Mouse (Mus musculus) heart, embryonic 14.5 days (tissue): ENCODE measurements around the gene Rps27. TPM values are rescaled to one million over a fixed set of nuclear protein-coding genes. Genes with fewer than 3 reads are reported as not detected.

ENCODE experiments used
- ATAC-seq: fragments of 200-750 bp; cut with Nextera tagmentation; 2 replicates; pipeline ENCODE4 v1.8.0; 2017; ENCODE audit warnings: low read depth, moderate TSS enrichment; ENCODE audit not compliant: insufficient number of reproducible peaks, insufficient read depth, low FRiP score
- H3K27ac ChIP-seq, 2 experiments: fragments of 200-500 bp in 1 of 2; fragments of 300-500 bp in 1 of 2; sonication (generic) in 1 of 2; replicated peaks in 1 of 2; 2 replicates each; pipeline ENCODE4 v1.5.1; 2012 to 2014; ENCODE audit warnings: low read depth in 2 of 2, low read length in 2 of 2, control low read depth in 1 of 2, mild to moderate bottlenecking in 1 of 2, mixed read lengths in 1 of 2; ENCODE audit not compliant: control insufficient read depth in 1 of 2, insufficient read depth in 1 of 2
- H3K27me3 ChIP-seq: fragments of 300-500 bp; sonication (generic); 2 replicates; pipeline ENCODE4 v1.6.1; 2014; ENCODE audit warnings: mild to moderate bottlenecking, low read length, control low read depth; ENCODE audit not compliant: control insufficient read depth, insufficient read depth
- H3K36me3 ChIP-seq: fragments of 300-500 bp; sonication (generic); 2 replicates; pipeline ENCODE4 v1.6.1; 2014; ENCODE audit warnings: mild to moderate bottlenecking, control low read depth, low read length, mixed read lengths; ENCODE audit not compliant: control insufficient read depth, insufficient read depth
- H3K4me1 ChIP-seq, 2 experiments: fragments of 200-500 bp in 1 of 2; fragments of 300-500 bp in 1 of 2; sonication (generic) in 1 of 2; 2 replicates each; pipeline ENCODE4 v1.6.1; 2012 to 2014; ENCODE audit warnings: low read length in 2 of 2, control low read depth in 1 of 2, mixed read lengths in 1 of 2; ENCODE audit not compliant: control insufficient read depth in 2 of 2, insufficient read depth in 2 of 2
- H3K4me2 ChIP-seq: fragments of 300-500 bp; sonication (generic); 2 replicates; pipeline ENCODE4 v1.6.1; 2014; ENCODE audit warnings: mild to moderate bottlenecking, low read length
- H3K4me3 ChIP-seq, 2 experiments: fragments of 200-500 bp in 1 of 2; fragments of 300-500 bp in 1 of 2; sonication (generic) in 1 of 2; 2 replicates each; pipeline ENCODE4 v1.5.1; 2012 to 2014; ENCODE audit warnings: low read length in 2 of 2, mild to moderate bottlenecking in 2 of 2, control low read depth in 1 of 2, low read depth in 1 of 2, moderate library complexity in 1 of 2; ENCODE audit not compliant: control insufficient read depth in 1 of 2, insufficient read depth in 1 of 2
- H3K9ac ChIP-seq: fragments of 300-500 bp; sonication (generic); 2 replicates; pipeline ENCODE4 v1.6.1; 2014; ENCODE audit warnings: mild to moderate bottlenecking, low read length
- H3K9me3 ChIP-seq: fragments of 300-500 bp; sonication (generic); 2 replicates; pipeline ENCODE4 v1.6.1; 2016; ENCODE audit warnings: low read length, control low read depth; ENCODE audit not compliant: control insufficient read depth
- WGBS: fragments of 180-500 bp; shearing (Covaris S2); extraction: QIAGEN DNeasy Blood & Tissue Kit; methylation state at CpG from one replicate; pipeline ENCODE4 v1.1.7; 2014; 5-methylcytosine and 5-hydroxymethylcytosine counted together
- polyA plus RNA-seq: library from polyadenylated mRNA; unstranded; fragments of >200 nt; fragmentation: Nextera tagmentation; extraction: Ambion mirVana; gene quantifications from 2 replicates; pipeline ENCODE4 v1.2.1, GENCODE M21; 2014

Gene Rps27
- polyA plus RNA-seq, 1 experiment from 2014 or later, result 1,344 TPM

DNA sequence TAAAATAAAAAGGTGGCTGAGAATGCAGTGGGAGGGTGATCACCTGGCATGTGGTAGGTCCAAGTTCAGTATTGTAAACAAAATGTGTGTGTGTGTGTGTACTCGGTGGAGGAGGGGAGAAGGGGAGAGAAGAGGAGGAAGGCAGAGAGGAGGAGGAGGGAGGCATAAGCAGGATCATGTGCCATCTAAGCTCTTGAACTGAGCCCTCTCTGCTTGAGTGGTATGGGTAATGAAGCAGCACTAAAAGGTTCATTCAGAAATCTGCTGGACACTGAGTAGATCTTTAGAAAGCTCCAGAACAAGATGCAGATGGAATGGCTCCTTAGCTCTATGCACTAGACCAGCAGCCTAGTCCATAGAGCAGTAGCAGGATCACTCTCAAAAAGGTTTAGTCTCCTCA, 10.6 kb downstream of the Rps27 start:
- Histone ChIP-seq H3K36me3 (peaks cover 5% of the 10 kb centered on the region), H3K9ac (no peak overlapping the region), H3K4me3 (no peak overlapping the region), H3K27ac (no peak overlapping the region), H3K4me2 (no peak overlapping the region), H3K27me3 (no peaks in the 10 kb centered on the region), H3K9me3 (no peaks in the 10 kb centered on the region), H3K4me1 (peaks cover 0 to 2% of the 10 kb centered on the region in 2 experiments; a peak in 1 of 4 replicates)
- WGBS, result 73% methylated on average over 1 of the region's 1 CpGs
- no peak for ATAC-seq

DNA sequence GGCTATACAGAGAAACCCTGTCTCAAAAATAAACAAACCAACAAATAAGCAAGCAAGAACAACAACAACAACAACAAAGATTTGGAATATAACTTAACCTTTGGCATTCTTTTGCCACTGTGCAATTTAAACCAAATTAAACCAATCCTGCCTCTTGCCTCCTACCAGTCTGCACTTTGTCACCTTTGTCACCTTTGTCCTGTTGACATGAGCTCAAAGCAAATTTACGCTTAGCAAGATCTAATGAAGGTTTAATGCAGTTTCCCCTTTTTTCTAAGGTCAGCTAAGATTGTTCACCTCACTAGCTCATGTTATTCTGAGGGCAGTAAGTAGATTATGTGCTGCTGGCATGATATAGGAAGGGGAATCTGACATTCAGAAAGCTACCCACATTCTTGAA, 15.9 kb downstream of the Rps27 start:
- 44% methylated on average over 1 of the region's 1 CpGs for WGBS
- no peaks in the 10 kb centered on the region for H3K36me3 ChIP-seq
- H3K4me1 ChIP-seq, result peaks cover 0 to 5% of the 10 kb centered on the region in 2 experiments; a peak in 1 of 4 replicates
- H3K27ac ChIP-seq, result no peak overlapping the region
- no peak overlapping the region for H3K9ac ChIP-seq
- H3K4me2 ChIP-seq, result no peak overlapping the region
- H3K27me3 ChIP-seq, result no peaks in the 10 kb centered on the region
- ATAC-seq, result no peak
- H3K4me3 ChIP-seq, result no peak overlapping the region
- H3K9me3 ChIP-seq, result no peaks in the 10 kb centered on the region

DNA sequence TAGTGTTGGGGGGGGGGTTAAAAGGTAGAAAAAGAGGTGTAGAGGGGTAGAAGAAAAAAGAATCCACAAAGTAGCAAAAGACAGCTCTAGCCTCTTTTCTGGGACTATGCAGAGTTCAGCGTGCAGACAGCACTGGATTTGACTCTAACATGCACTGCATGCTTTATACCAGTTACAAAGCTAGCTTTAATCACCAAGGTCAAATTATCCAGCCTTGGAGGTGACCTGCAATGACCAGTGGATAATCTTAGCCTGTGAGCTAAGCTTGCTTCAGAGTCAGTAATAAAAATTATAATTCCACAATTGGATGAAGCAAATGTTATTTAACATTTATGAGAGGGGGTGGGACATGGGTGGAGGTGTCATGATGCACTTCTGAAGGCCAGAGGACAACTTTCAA, 17.8 kb downstream of the Rps27 start:
- no peaks in the 10 kb centered on the region for H3K36me3 ChIP-seq
- H3K4me2 ChIP-seq, result no peak overlapping the region
- H3K4me3 ChIP-seq, result no peak overlapping the region
- 50% methylated on average over 1 of the region's 1 CpGs for WGBS
- no peak for ATAC-seq
- H3K9ac ChIP-seq, result no peak overlapping the region
- no peaks in the 10 kb centered on the region for H3K27me3 ChIP-seq
- no peaks in the 10 kb centered on the region for H3K9me3 ChIP-seq
- no peak overlapping the region; a peak in 1 of 4 replicates for H3K27ac ChIP-seq
- peaks cover 0 to 5% of the 10 kb centered on the region in 2 experiments; a peak in 1 of 4 replicates for H3K4me1 ChIP-seq

DNA sequence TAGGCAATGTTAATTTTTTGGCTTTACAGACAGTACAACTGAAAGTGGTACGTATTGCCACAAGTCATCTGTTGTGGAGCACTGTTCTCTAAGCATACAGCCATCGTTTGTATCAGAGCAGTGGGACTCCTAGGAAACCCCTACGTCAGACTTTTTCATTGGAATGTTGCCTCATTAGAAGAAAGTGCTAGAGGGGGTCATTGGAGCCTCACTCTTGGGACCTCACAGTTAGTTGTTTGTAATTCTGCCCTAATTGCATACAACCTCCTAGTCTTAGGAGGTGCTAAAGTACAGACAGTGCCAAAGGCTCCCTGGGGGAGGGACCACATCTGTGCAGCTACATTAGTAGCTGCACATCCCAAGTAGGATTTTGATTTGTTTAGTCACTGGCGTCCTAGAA, 18.7 kb downstream of the Rps27 start:
- H3K9me3 ChIP-seq, result no peaks in the 10 kb centered on the region
- H3K9ac ChIP-seq, result no peak overlapping the region
- no peak overlapping the region for H3K4me3 ChIP-seq
- H3K36me3 ChIP-seq, result no peaks in the 10 kb centered on the region
- H3K4me1 ChIP-seq, result peaks cover 0 to 5% of the 10 kb centered on the region in 2 experiments; a peak in 1 of 4 replicates
- 72% methylated on average over 4 of the region's 4 CpGs for WGBS
- H3K4me2 ChIP-seq, result no peak overlapping the region
- H3K27ac ChIP-seq, result no peak overlapping the region
- H3K27me3 ChIP-seq, result no peaks in the 10 kb centered on the region
- ATAC-seq, result no peak

DNA sequence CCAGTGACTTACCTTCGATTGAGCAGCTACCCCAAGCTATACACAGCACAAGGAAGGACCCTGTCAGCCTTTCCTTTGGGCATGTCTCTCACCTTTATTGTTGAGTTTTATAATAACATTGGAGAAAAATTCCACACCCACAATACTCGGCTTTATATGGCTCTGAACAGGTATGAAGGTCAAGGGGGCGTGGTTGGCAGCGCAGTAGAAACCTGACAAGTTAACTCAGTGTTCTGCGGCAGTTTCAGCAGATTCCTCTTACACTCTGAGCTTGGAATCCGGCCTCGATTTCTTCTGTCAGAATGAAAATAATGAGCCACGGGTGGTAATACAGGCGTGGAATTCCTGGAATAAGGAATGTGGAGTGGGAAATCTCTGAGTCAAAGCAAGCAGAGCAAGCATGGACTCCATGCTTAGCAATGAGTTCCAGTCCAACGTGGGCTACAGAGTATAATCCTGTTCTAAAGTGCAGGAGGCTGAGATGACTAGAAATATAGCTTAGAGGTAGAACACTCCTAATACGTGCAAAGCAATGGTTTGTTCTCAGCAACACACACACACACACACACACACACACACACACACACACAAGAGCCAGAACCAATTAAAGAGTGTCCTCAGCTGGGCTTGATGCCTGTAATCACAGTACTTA, 22.5 kb downstream of the Rps27 start:
- no peak for ATAC-seq
- Histone ChIP-seq H3K9me3 (no peaks in the 10 kb centered on the region), H3K27me3 (no peaks in the 10 kb centered on the region), H3K4me3 (no peak overlapping the region), H3K4me1 (peaks cover 0 to 5% of the 10 kb centered on the region in 2 experiments; a peak in 1 of 4 replicates), H3K27ac (no peak overlapping the region), H3K36me3 (no peaks in the 10 kb centered on the region), H3K4me2 (no peak overlapping the region), H3K9ac (no peak overlapping the region)
- WGBS, result 72% methylated on average over 11 of the region's 11 CpGs

DNA sequence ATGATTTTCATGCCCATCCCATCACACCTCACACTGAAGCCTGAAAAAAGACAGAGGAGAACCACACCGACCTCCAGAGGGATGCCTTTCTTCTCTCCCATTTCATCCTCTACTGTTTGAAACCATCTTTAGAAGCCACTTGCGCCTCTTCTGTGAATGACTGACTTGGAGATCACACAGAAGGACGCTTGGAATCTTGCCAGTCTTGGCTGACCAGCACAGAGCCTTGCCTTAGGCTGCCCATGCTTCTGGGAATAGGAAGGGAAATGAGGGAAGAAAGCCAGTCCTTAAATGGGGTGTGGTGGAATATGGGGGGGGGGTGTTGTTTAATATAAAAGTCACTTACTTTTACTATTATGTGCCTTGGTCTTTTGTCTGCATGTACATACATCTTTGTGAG, 29.9 kb downstream of the Rps27 start:
- no peaks in the 10 kb centered on the region; a peak in 1 of 4 replicates for H3K4me1 ChIP-seq
- no peak overlapping the region for H3K9ac ChIP-seq
- H3K4me2 ChIP-seq, result no peak overlapping the region
- 70% methylated on average over 3 of the region's 3 CpGs for WGBS
- H3K36me3 ChIP-seq, result no peaks in the 10 kb centered on the region
- H3K27me3 ChIP-seq, result no peaks in the 10 kb centered on the region
- no peaks in the 10 kb centered on the region for H3K9me3 ChIP-seq
- no peak overlapping the region for H3K4me3 ChIP-seq
- H3K27ac ChIP-seq, result no peak overlapping the region
- no peak for ATAC-seq

DNA sequence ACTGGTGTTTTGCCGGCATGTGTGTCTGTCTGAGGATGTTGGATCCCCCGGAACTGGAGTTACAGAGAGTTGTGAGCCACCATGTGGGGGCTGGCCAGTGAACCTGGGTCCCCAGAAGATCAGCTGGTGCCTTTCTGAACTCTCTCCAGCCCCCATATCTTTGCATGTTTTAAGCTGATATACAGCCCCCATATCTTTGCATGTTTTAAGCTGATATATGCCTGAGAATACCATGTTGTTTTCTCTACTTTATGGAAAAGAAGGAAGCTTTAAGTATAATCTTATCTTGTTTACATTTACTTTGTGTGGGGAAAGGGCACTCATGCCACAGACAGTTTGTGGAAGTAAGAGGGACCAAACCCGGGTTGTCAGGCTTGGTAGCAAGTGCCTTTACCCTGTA, 33.9 kb downstream of the Rps27 start:
- H3K4me1 ChIP-seq, result no peaks in the 10 kb centered on the region
- no peak overlapping the region for H3K4me2 ChIP-seq
- no peaks in the 10 kb centered on the region for H3K9me3 ChIP-seq
- H3K4me3 ChIP-seq, result no peak overlapping the region
- no peak for ATAC-seq
- no peaks in the 10 kb centered on the region for H3K27me3 ChIP-seq
- H3K36me3 ChIP-seq, result no peaks in the 10 kb centered on the region
- WGBS, result 61% methylated on average over 3 of the region's 3 CpGs
- no peak overlapping the region for H3K9ac ChIP-seq
- no peak overlapping the region for H3K27ac ChIP-seq
